Mouse (Mus musculus): ENCODE results near the gene Tm4sf19.

GRCm38 (mm10) chr16:32350776-32351175, 49.5 kb upstream of the Tm4sf19 start:
- TF ChIP-seq CTCF (IDR thresholded peaks at IDR 0.05; ENCODE audit: low read depth, low read length) (no peak), POLR2A (IDR thresholded peaks at IDR 0.05; ENCODE audit: extremely low read depth, insufficient read depth, low read length) (no peak)
